ENCODE assay signal across 16 mouse cellular contexts in genomic region chr4:35571541-35572447, GRCm38 (mm10).
A peak's percentile ranks its signal among the peaks of the same experiment; 100 is the strongest.
DNase-seq lines count a peak whose midpoint lies in the region; ATAC-seq and TF ChIP-seq lines count a peak whose summit lies in the region.
"Had no signal": no experiment of that assay in that cellular context is flagged by ENCODE, and none has a peak within 500 bp of the region (broad histone marks: within the 10 kb centered on the region; RNA-seq: fewer than 3 reads in every experiment).

No protein-coding gene starts in this region.

- no peaks in the 10 kb centered on the region for H3K27me3 ChIP-seq in forebrain, postnatal 0 days (ENCODE audit: insufficient read depth, low read length)
- H3K27me3 ChIP-seq: liver, embryonic 13.5 days; megakaryocyte, embryonic 14.5 days had no signal

- WGBS in forebrain, postnatal 0 days = 36% methylated on average over 9 of the region's 9 CpGs

- TF ChIP-seq CTCF in forebrain, postnatal 0 days (IDR thresholded peaks at IDR 0.05; ENCODE audit: low read depth) = no peak

- ATAC-seq in forebrain, postnatal 0 days = peak; percentile 59
- ATAC-seq: lung, postnatal 0 days had no signal

- H3K9ac ChIP-seq in forebrain, postnatal 0 days = no peak overlapping the region
- H3K9ac ChIP-seq: liver, embryonic 13.5 days had no signal

- no peaks in the 10 kb centered on the region for H3K36me3 ChIP-seq in forebrain, postnatal 0 days (ENCODE audit: insufficient read depth)
- H3K36me3 ChIP-seq: liver, embryonic 13.5 days had no signal

- no peaks in the 10 kb centered on the region for H3K9me3 ChIP-seq in forebrain, postnatal 0 days (ENCODE audit: low read length)
- H3K9me3 ChIP-seq: liver, embryonic 13.5 days had no signal

- H3K27ac ChIP-seq in forebrain, postnatal 0 days (ENCODE audit: low read depth, low read length) = no peak overlapping the region
- H3K27ac ChIP-seq: liver, embryonic 13.5 days had no signal

- no peaks in the 10 kb centered on the region; the same call in 1 of the 2 replicates for H3K4me1 ChIP-seq in forebrain, postnatal 0 days (ENCODE audit: insufficient read depth)
- H3K4me1 ChIP-seq: liver, embryonic 13.5 days; megakaryocyte, embryonic 14.5 days had no signal

- H3K4me2 ChIP-seq in forebrain, postnatal 0 days (ENCODE audit: low read depth) = 0 out of 2 replicates have a peak overlapping the region, but pooled peaks have one; percentile 2
- H3K4me2 ChIP-seq: liver, embryonic 13.5 days had no signal

- H3K4me3 ChIP-seq in forebrain, postnatal 0 days (ENCODE audit: low read depth, low read length) = no peak overlapping the region
- H3K4me3 ChIP-seq: liver, embryonic 13.5 days; megakaryocyte, embryonic 14.5 days had no signal

- peak; percentile 50 for DNase-seq in heart, adult 11 months
- DNase-seq in heart, adult 9 months (ENCODE audit: low spot score in 2 of 2) = no peak
- peak; percentile 16 for DNase-seq in retina, postnatal 1 day
- no peak for DNase-seq in retina, embryonic 14.5 days (ENCODE audit: low spot score)
- DNase-seq in forebrain, postnatal 0 days = no peak
- DNase-seq in adrenal gland, adult 8-10 months = no peak
- DNase-seq in layer of hippocampus, postnatal 25 days (ENCODE audit: extremely low spot score in 1 of 2, low spot score in 1 of 2) = no peak
- no peak for DNase-seq in layer of hippocampus, adult 9-10 months (ENCODE audit: low spot score)
- DNase-seq: adrenal gland, postnatal 25 days; cerebellum, postnatal 10 days; heart, postnatal 14 days; liver, embryonic 13.5 days; right cerebral cortex, postnatal 14 days; thymus, postnatal 25 days had no signal

Comparison
In these comparisons a context has a peak if more than half of its experiments do, and no peak if none do; other contexts are left out.
1. DNase-seq: peak in heart, adult 11 months (single experiment) and retina, postnatal 1 day (single experiment); none in heart, adult 9 months (0 of 2), retina, embryonic 14.5 days (single experiment), forebrain, postnatal 0 days (single experiment), adrenal gland, adult 8-10 months (single experiment), layer of hippocampus, postnatal 25 days (0 of 2) and layer of hippocampus, adult 9-10 months (single experiment).